Mouse (Mus musculus): ENCODE measurements around the gene H2al1g.
"Not testable (repeated sequence)": the region's sequence is repeated elsewhere in the genome, so short reads cannot be mapped to it uniquely, and the experiment has no call there.

Gene H2al1g

DNA sequence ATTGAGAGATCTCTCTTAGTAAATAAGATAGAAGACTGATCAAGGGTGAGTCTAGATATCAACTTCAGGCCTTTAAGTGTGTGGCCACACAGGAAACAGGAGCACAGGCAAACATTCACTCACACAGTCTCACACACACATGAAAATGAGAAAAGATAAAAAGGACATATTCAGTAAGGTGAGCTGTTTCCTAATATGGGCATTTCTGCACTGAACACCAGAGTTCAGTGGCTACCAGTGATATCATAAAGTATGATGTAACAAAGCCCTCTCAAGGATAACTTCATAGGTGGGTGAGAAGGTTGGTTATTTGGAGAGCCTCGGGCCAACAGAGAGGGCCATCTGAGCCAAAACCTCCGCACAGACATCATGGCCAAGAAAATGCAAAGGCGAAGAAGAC is at the start of gene H2al1g:
Gene H2al1g (plus strand): TSS at position 301 of the 400 bp plus-strand sequence.
- not testable (repeated sequence) for DNase-seq (ENCODE audit: low spot score)

DNA sequence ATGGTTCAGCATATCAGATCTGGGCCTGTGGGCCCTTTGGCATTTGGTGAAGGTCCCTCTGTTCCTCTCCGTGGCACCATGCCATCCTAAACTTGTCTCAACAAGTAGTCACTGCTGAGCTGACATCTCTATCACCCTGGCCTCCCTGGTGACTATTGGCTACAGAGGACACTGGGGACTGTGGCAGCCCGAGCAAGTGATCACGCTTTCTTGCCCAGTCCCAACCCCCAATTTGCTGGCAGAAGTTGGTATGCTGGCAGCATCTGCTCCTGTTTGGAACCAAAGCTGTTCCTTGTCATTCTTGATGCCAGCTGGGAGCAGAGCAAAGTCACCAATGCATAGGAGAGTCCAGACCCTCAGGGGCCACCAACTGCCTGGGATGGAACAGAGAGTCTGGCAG is 49.0 kb upstream of the H2al1g start:
- DNase-seq (ENCODE audit: low spot score), result no peak

DNA sequence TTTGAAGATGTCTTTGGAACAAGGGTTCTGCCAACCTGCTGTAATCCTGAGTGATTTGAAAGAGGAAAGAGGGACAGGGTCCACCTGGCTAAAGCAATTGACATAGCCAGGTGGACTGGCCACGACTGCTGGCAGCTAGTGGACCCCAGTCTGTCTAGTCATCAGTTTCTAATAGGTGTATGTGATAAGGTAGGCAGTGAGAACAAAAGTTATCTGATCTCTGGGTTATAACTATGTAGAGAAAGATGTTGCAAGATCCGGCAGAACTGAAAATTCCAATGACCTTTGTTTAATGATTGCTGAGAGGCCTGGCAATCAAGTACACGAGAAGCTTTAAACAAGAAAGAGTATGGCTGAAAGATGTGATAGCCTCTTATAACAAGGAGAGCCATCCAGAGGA is 44.9 kb upstream of the H2al1g start:
- DNase-seq (ENCODE audit: low spot score), result no peak

DNA sequence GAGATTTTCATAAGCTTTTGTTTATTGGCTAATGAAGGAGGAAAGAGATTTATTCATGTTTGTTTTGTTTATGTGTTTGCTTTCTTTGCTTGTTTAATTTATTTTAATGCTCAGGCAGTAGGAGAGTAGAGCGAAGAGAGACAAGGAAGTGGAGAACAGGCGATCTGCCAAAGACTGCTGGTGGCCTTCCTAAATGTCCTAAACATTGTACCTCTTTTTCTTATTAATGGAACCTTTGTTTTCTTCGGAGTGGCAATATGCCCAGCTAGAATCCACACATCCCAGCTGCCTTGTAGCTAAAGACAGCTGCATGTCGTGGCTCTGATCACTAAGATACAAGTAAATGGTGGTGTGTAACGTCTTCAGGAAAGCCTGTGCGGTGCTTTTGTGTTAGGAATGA is 41.0 kb upstream of the H2al1g start:
- DNase-seq (ENCODE audit: low spot score), result no peak

DNA sequence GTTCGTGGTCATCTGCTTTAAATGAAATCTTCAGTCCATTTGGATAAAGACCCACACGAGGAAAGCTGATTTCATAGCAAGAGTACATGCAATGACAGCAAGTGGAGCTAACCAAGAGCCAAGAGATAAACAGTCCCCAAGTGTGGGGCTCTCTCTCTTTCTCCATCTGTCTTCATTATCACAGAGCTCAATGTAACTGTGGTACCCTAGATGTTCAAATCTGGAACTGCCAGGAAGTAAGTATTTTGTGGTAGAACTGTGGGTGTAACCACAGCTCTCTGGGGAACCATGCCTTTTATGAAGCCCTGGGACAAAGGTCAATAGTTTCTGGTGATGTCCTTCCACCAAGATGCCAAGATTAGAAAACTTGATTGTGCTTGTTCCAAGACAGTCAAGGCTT is 37.3 kb upstream of the H2al1g start:
- no peak for DNase-seq (ENCODE audit: low spot score)

DNA sequence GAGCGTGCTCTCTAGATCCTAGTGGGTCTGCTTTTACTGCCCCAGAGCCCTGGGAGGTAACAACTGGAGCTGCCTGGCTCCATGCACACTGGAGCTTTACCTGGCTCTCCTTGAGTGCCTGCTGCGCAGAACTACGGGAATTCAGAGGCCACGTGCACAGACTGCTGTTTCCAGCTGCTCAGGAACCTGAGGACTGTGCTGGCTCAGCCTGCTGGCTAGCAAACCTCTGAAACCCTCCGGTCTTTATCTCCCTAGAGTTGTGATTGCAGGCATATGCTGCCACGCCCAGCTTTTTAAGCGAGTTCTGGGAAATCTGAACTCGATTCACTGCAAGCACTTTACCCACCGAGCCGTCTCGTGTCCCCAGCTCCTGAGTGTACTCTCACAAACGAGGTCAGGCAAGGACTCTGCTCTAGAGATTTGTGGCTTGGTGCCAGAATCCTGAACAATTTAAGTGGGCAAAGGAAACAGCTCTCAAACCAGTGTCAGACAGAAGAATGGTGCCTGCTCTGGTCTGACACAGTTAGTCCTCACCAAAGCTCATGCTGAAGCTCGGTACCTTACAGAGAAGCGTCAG is 29.7 kb upstream of the H2al1g start:
- no peak for DNase-seq (ENCODE audit: low spot score)

DNA sequence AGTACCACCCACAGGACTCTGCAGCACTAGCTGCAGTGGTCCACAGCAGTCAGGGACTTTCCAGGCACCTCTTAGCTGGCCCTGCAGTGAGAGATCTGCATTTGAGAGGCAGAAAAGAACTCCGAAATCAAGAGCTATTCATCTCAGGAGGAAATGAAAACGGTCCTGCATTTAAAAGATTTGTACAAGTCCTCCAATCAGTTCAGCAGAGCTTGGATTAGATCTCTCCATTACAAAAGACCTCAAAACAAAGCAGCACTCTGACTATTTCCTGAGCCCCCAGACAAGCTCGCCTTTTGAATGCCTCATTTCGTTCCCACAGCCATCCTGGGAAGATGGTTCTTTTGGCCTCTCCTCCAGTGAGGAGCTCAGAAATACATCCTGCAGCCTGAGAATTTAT is 28.8 kb upstream of the H2al1g start:
- DNase-seq (ENCODE audit: low spot score), result no peak

DNA sequence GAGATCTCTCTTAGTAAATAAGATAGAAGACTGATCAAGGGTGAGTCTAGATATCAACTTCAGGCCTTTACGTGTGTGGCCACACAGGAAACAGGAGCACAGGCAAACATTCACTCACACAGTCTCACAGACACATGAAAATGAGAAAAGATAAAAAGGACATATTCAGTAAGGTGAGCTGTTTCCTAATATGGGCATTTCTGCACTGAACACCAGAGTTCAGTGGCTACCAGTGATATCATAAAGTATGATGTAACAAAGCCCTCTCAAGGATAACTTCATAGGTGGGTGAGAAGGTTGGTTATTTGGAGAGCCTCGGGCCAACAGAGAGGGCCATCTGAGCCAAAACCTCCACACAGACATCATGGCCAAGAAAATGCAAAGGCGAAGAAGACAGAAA is 19.1 kb upstream of the H2al1g start, which contains the start of gene H2al1a:
Gene H2al1a (plus strand): TSS at position 301 of the 400 bp plus-strand sequence.
- not testable (repeated sequence) for DNase-seq (ENCODE audit: low spot score)

DNA sequence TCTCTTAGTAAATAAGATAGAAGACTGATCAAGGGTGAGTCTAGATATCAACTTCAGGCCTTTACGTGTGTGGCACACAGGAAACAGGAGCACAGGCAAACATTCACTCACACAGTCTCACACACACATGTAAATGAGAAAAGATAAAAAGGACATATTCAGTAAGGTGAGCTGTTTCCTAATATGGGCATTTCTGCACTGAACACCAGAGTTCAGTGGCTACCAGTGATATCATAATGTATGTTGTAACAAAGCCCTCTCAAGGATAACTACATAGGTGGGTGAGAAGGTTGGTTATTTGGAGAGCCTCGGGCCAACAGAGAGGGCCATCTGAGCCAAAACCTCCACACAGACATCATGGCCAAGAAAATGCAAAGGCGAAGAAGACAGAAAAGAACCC is 15.9 kb upstream of the H2al1g start, which contains the start of gene H2al1b:
Gene H2al1b (plus strand): TSS at position 301 of the 400 bp plus-strand sequence.
- DNase-seq (ENCODE audit: low spot score), result not testable (repeated sequence)

DNA sequence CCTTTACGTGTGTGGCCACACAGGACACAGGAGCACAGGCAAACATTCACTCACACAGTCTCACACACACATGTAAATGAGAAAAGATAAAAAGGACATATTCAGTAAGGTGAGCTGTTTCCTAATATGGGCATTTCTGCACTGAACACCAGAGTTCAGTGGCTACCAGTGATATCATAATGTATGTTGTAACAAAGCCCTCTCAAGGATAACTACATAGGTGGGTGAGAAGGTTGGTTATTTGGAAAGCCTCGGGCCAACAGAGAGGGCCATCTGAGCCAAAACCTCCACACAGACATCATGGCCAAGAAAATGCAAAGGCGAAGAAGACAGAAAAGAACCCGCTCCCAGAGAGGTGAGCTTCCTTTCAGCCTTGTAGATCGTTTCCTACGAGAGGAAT is 12.7 kb upstream of the H2al1g start, which contains the start of gene H2al1c:
Gene H2al1c (plus strand): TSS at position 301 of the 400 bp plus-strand sequence.
- DNase-seq (ENCODE audit: low spot score), result not testable (repeated sequence)

DNA sequence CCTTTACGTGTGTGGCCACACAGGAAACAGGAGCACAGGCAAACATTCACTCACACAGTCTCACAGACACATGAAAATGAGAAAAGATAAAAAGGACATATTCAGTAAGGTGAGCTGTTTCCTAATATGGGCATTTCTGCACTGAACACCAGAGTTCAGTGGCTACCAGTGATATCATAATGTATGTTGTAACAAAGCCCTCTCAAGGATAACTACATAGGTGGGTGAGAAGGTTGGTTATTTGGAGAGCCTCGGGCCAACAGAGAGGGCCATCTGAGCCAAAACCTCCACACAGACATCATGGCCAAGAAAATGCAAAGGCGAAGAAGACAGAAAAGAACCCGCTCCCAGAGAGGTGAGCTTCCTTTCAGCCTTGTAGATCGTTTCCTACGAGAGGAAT is 9.5 kb upstream of the H2al1g start, which contains the start of gene H2al1d:
Gene H2al1d (plus strand): TSS at position 301 of the 400 bp plus-strand sequence.
- DNase-seq (ENCODE audit: low spot score), result not testable (repeated sequence)

DNA sequence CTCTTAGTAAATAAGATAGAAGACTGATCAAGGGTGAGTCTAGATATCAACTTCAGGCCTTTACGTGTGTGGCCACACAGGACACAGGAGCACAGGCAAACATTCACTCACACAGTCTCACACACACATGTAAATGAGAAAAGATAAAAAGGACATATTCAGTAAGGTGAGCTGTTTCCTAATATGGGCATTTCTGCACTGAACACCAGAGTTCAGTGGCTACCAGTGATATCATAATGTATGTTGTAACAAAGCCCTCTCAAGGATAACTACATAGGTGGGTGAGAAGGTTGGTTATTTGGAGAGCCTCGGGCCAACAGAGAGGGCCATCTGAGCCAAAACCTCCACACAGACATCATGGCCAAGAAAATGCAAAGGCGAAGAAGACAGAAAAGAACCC is 6.4 kb upstream of the H2al1g start, which contains the start of gene H2al1e:
Gene H2al1e (plus strand): TSS at position 301 of the 400 bp plus-strand sequence.
- not testable (repeated sequence) for DNase-seq (ENCODE audit: low spot score)

DNA sequence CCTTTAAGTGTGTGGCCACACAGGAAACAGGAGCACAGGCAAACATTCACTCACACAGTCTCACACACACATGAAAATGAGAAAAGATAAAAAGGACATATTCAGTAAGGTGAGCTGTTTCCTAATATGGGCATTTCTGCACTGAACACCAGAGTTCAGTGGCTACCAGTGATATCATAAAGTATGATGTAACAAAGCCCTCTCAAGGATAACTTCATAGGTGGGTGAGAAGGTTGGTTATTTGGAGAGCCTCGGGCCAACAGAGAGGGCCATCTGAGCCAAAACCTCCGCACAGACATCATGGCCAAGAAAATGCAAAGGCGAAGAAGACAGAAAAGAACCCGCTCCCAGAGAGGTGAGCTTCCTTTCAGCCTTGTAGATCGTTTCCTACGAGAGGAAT is 3.2 kb upstream of the H2al1g start, which contains the start of gene H2al1f:
Gene H2al1f (plus strand): TSS at position 301 of the 400 bp plus-strand sequence.
- not testable (repeated sequence) for DNase-seq (ENCODE audit: low spot score)

DNA sequence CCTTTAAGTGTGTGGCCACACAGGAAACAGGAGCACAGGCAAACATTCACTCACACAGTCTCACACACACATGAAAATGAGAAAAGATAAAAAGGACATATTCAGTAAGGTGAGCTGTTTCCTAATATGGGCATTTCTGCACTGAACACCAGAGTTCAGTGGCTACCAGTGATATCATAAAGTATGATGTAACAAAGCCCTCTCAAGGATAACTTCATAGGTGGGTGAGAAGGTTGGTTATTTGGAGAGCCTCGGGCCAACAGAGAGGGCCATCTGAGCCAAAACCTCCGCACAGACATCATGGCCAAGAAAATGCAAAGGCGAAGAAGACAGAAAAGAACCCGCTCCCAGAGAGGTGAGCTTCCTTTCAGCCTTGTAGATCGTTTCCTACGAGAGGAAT is 3.1 kb downstream of the H2al1g start, which contains the start of gene H2al1h:
Gene H2al1h (plus strand): TSS at position 301 of the 400 bp plus-strand sequence.
- DNase-seq (ENCODE audit: low spot score), result not testable (repeated sequence)

DNA sequence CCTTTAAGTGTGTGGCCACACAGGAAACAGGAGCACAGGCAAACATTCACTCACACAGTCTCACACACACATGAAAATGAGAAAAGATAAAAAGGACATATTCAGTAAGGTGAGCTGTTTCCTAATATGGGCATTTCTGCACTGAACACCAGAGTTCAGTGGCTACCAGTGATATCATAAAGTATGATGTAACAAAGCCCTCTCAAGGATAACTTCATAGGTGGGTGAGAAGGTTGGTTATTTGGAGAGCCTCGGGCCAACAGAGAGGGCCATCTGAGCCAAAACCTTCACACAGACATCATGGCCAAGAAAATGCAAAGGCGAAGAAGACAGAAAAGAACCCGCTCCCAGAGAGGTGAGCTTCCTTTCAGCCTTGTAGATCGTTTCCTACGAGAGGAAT is 6.3 kb downstream of the H2al1g start, which contains the start of gene H2al1i:
Gene H2al1i (plus strand): TSS at position 301 of the 400 bp plus-strand sequence.
- not testable (repeated sequence) for DNase-seq (ENCODE audit: low spot score)

DNA sequence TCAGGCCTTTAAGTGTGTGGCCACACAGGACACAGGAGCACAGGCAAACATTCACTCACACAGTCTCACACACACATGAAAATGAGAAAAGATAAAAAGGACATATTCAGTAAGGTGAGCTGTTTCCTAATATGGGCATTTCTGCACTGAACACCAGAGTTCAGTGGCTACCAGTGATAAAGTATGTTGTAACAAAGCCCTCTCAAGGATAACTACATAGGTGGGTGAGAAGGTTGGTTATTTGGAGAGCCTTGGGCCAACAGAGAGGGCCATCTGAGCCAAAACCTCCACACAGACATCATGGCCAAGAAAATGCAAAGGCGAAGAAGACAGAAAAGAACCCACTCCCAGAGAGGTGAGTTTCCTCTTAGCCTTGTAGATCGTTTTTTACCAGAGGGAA is 9.5 kb downstream of the H2al1g start, which contains the start of gene H2al1j:
Gene H2al1j (plus strand): TSS at position 301 of the 400 bp plus-strand sequence.
- not testable (repeated sequence) for DNase-seq (ENCODE audit: low spot score)

DNA sequence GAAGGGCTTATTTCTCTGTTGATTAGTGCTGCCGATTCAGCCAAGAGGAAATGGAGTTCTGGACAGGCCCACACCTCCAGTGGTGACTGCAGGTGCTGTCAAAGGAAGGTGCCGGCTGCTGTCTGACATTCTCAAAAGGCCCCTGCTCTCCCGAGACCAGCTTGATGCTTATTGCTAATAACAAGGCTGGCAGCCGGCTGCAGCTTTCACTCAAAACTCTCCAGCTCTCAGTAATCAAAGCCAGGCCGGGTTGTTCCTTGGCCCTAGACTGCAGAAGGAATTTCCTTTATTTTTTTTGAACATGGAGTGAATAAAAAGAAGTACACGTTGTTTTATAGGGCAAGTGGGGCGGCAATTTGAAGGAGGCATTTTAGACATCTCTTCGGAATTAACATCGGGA is 27.7 kb downstream of the H2al1g start:
- DNase-seq (ENCODE audit: low spot score), result peak; percentile 15

DNA sequence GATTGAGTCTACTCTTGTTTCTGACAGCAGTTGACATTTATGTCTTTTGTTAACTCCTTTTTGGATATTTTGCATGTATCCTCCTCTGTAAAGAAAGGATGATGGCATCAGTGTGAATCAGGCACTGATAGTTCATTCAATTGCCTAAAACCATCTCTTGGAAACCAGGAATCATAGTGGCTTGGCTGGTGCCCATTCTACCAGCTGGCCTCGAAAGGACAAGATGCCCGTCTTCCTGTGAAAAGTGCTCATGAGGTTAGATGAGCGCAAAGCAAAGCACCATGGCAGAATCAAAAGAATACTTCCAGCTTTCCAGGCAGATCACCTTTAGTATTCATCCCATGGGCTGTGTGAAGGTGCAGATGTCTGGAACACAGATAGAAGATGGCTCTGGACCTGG is 28.7 kb downstream of the H2al1g start:
- no peak for DNase-seq (ENCODE audit: low spot score)

DNA sequence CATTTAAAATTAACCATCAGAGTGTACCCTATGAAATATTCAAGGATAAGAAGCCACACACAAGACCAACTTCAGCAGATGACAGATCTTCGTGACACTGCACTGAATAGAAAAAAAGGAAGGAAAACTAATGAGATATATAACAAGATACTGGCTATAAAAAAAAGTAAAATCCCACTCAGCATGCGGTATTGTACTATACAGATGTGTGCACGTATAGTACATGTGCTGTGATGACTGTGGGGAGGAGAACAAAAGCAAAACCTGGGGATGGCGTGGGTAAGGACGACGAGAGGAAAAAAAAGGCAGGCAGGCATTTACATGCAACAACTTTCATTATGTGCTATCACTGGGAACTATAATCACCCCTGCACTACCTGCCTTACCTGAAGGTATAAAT is 42.8 kb downstream of the H2al1g start:
- no peak for DNase-seq (ENCODE audit: low spot score)

DNA sequence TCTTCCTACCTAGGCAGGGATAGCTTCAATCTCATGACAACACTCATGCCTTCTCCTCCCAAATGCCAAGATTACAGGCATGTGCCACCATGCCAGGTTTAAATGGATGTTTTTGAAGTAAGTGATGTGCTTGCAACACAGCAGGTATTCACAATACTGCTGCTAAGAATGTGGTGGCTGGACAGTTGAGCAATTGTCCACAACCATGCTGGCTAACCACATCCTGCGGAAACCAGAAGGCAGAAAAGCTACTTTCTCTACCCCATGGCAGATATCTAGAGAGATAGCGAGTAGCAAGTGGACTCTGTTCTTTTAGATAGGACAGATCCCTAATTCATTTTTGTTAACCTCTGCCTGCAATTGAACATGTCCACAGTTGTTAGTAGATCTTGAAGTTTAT is 43.2 kb downstream of the H2al1g start:
- no peak for DNase-seq (ENCODE audit: low spot score)

DNA sequence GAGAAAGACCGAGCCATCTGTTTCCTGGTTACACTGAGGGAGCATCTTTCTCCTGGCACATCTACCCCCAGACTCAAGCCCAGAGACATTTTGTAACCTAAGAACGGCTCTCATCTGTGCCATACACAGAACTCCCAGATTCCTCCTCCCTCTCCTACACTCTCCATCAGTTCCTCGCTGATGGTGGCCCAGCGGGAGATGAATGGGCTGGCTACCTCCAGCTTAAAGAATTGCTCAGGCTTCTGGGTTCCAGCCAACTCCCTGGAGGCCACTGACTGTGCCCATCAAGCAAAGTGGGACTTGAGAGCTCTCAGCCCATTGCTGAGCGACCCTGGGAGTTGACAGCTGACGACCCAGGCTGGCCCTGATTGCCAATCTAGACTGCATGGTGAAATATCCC is 45.8 kb downstream of the H2al1g start:
- peak; percentile 1 for DNase-seq (ENCODE audit: low spot score)

DNA sequence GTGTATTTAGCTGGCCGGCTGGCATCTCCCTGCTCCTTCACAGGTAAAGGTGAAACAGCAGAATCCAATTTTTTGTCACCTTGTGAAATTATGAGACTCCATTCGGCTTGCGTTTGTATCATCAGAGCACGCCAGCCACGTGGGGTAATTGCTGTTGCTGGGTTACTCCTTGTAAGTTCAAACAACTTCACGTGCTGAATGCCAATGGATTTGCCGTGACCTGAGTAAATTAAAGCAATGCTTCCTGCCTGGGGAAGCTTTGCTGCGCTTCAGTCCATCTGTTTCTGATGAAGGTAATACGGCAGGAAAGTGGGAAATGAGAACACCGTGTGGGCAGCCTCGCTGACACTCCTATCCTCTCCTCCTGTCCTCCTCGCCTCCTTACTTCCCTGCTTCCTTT is 47.1 kb downstream of the H2al1g start:
- DNase-seq (ENCODE audit: low spot score), result no peak
